Mouse (Mus musculus): ENCODE measurements around the gene Fcna. TPM values are rescaled to one million over a fixed set of nuclear protein-coding genes. Genes with fewer than 3 reads are reported as not detected.

Fcna gene
- total RNA-seq (2017), result not detected in 3 replicates

DNA sequence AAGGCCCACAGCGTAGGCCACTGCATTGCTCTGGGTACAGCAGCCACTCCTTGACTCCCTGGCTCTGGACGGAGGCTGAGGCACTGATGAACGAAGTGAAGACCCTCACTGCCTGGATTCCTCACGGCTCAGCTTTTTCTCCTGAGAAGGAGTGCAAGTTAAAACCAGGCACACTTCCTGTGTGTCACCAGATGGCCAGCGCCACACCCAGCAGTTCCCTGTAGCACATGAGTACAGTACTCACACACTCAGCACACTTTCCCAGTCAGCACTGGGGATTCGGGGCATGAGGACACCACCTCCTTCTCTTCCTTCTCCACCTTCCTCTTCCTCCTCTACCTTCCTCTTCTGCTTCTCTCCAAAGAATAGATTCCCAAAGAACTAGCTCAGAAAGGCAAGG lies at the start of gene Fcna:
Fcna (minus strand) TSS at position 220 of the 400 bp plus-strand sequence.
- ATAC-seq (replicated peaks; ENCODE audit: insufficient number of reproducible peaks, low FRiP score, low TSS enrichment, poor library complexity, severe bottlenecking), result no peak

DNA sequence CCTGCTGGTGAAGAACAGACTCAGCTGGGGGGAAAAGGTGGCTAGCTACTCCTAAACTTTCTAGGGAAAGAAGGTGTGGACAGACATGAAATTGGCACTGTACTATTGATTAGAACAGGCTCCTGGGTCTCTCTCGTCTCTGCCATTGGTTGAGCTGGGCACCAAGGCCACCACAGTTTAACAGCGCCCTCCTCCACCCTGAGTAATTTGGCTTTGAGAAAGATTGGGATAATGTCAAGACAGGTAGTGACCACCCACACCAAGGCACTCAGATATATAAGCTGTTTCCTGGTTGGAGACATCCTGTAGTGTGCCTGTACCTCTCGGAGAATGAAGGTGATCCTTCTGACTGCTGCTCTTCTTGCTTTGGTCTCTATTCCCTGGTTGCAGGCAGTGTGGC lies 48.7 kb upstream of the Fcna start, which contains the start of gene Lcn6:
Lcn6 (plus strand) TSS at position 301 of the 400 bp plus-strand sequence.
- no peak for ATAC-seq (replicated peaks; ENCODE audit: insufficient number of reproducible peaks, low FRiP score, low TSS enrichment, poor library complexity, severe bottlenecking)

DNA sequence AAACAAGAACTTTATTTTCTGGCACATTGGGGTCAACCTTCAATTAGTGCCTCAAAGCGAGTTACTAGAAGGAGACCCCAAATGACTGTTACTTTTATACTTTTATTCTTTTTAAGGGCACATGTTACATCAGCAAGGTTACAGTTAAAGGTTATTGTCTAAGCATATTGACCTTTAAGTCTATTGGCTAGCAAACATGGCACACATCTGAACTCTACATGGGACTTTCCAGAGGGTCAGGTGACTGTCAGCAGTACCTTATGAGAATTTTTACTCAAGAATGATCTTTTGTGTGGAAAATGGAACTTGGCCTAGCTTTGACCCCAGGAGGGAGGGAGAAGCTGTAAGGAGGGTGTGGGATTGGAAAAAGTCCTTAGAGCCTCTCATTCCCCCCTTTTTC lies 38.7 kb upstream of the Fcna start:
- no peak for ATAC-seq (replicated peaks; ENCODE audit: insufficient number of reproducible peaks, low FRiP score, low TSS enrichment, poor library complexity, severe bottlenecking)

DNA sequence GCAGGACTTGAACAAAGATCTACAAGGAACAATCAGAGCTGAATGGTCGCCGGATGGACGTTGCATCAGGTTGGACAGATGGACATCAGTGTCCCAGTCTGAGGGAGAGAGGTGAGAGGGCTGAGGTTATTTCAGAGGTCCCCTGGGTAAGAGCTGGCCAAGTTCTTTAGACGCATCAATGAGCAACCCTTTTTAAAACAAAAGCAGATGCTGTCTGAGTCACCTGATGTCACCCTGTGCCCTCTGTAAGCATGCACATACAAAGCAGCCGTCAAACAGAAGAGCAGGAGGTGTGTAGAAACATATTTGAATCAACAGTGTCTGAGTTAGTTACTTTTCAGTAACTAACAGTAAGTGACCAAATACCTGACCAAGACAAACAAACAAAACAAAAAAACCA lies 36.3 kb upstream of the Fcna start:
- ATAC-seq (replicated peaks; ENCODE audit: insufficient number of reproducible peaks, low FRiP score, low TSS enrichment, poor library complexity, severe bottlenecking), result no peak

DNA sequence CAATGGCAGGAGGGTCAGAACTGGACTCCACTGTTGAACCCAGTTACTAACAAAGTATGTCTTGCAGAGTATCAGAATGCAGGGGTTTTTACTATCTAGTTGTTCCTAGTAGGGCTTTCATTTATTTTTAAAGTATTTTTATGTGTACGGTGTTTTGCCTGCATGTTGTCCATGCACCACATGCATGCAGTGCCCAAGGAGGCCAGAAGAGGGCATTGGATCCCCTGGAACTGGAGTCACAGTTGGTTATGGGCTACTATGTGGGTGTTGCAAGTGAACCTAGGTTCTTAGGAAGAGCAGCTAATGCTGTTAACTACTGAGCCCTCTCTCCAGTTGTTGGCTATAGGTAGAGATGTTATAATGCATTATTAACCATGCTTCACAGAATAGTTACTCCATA lies 35.7 kb upstream of the Fcna start:
- ATAC-seq (replicated peaks; ENCODE audit: insufficient number of reproducible peaks, low FRiP score, low TSS enrichment, poor library complexity, severe bottlenecking), result no peak

DNA sequence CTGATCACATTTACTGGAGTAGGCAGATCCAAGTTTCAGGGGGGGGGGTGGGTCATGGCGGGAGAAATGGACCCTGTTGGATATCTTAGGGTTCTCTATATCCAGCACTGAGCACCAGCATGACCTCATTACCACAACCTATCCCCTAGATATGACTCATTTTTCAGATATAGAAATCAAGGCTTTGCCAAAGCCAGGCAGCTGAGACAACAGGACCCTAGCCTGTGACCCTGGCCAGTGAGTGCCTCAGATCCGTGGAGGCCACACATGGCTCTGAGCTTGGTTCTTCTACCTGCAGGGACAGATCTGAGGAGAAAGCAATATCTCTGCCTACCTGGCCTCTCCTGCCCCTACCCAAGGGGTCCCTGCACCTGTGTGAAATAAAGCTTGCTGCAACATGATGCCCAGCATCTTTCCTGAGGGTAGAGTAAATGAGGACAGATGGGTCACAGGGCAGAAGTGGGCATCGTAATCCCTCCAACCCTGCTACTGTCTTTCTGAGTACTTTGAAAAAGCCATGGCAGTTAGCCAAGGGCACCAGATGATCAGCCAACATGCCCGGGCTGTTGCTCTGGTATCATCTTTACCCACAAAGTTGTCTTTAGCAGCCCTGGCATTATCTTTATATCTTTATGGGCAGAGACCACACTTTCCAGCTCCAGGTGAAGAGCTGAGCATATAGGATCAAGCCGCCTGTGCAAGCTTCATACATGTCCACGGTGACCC lies 33.6 kb upstream of the Fcna start:
- ATAC-seq (replicated peaks; ENCODE audit: insufficient number of reproducible peaks, low FRiP score, low TSS enrichment, poor library complexity, severe bottlenecking), result no peak

DNA sequence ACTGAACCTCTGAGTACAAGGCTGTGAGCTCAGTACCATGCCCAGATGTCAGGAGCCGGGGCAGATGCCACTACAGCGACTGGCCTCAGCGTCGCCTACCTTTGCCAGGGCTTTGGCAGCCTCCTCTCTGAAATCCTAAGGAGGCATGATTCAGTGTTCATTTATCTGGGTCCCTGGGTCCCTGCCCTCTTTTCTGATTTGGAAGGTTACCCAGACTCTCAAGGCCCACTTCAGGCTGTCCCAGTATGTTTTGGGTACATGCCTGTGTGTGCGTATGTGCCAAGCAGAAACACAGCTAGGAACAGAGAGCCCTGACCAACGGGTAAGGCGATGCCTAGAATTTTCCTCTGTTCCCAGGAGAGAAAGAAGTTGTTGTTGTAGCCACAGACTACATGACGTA lies 32.4 kb upstream of the Fcna start:
- ATAC-seq (replicated peaks; ENCODE audit: insufficient number of reproducible peaks, low FRiP score, low TSS enrichment, poor library complexity, severe bottlenecking), result no peak

DNA sequence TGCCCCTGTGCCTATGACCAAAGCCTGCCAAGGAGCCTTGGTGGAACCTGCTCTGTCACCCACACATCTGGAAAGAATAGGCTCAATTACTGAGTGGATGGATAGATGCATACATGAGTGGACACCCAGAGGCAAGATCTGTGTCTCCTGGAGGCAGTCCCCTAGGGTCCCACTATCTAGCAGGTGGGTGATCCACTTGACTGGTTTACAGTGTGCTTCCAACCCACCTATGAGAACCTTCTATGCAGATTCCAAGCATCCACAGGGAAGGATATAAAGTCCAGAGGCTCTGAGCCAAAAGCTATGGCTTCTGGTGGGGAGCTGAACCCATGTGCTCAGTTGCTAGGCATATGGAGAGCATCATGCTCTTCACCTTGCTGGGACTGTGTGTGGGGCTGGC lies 29.8 kb upstream of the Fcna start, which contains the start of gene Lcn5:
Lcn5 (plus strand) TSS at position 301 of the 400 bp plus-strand sequence.
- no peak for ATAC-seq (replicated peaks; ENCODE audit: insufficient number of reproducible peaks, low FRiP score, low TSS enrichment, poor library complexity, severe bottlenecking)

DNA sequence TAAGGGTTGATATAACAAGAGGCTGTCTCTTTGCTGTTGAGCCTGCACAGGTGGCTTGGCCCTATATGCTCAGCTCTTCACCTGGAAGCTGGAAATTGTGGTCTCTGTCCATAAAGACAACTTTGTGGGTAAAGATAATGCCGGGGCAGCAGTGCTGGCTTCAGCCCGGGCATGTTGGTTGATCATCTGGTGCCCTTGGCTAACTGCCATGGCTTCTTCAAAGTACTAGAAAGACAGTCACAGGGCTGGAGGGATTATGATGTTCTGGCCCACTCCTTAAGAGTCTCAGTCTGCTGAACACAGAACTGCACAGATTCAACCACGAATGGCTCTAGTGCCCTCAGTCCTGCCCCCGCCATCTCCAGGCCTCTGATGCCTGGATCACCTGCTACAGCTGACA lies 29.4 kb upstream of the Fcna start:
- ATAC-seq (replicated peaks; ENCODE audit: insufficient number of reproducible peaks, low FRiP score, low TSS enrichment, poor library complexity, severe bottlenecking), result no peak

DNA sequence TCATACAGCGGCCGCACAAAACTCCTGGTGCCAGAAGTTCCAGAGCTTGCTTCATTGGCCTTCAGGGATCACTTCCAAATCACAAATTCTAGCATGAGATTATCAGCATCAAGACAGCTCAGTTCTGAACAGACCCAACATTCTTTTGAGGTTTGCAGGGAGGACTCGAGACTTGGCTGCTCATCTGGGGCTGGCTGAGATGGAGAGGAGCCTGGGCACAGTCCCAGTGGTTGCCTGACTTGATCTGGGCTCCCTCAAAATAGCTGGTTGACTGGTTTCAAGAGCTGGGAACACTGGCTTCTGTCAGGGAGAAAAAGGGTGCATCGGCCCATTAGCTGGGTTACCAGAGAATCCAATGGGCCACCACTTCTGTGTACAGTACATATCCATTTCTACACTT lies 28.9 kb upstream of the Fcna start:
- ATAC-seq (replicated peaks; ENCODE audit: insufficient number of reproducible peaks, low FRiP score, low TSS enrichment, poor library complexity, severe bottlenecking), result no peak

DNA sequence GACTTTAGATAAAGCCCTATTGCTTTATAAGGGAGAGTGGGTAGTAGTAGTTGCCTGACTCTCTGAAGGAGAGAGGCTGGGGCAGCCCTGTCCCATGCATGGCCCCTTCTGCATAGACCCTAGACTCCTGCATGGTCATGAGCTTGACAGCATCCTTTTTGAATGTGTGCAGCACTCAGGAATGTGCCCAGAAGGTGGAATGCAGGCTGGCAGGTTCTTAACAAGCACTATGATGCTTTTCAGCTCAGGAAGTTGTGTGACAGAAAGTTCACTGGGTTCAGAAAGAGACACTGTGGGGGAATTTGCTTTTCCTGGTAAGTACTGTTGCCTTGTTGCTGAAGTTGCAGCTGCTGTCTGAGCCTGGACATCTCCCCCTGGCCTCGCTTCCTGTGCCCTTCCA lies 26.7 kb upstream of the Fcna start:
- ATAC-seq (replicated peaks; ENCODE audit: insufficient number of reproducible peaks, low FRiP score, low TSS enrichment, poor library complexity, severe bottlenecking), result no peak

DNA sequence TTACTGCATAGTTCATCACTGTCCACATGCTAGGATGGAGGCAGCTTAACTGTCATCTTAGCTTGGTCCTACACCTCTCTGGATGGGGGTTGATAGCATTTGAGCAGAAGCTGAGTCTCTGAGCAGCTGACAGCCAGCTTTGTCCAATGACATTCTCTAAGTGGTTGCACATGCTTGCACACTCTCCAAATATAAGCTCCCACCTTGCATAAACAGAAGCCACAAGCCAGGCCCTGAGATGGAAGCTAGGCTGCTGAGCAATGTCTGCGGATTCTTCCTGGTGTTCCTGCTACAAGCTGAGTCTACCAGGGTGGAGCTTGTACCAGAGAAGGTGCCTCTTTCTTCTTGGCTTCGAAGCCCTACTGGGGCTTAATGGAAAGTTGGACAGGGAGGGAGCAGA lies 25.1 kb upstream of the Fcna start, which contains the start of gene Lcn8:
Lcn8 (plus strand) TSS at position 219 of the 400 bp plus-strand sequence.
- ATAC-seq (replicated peaks; ENCODE audit: insufficient number of reproducible peaks, low FRiP score, low TSS enrichment, poor library complexity, severe bottlenecking), result no peak

DNA sequence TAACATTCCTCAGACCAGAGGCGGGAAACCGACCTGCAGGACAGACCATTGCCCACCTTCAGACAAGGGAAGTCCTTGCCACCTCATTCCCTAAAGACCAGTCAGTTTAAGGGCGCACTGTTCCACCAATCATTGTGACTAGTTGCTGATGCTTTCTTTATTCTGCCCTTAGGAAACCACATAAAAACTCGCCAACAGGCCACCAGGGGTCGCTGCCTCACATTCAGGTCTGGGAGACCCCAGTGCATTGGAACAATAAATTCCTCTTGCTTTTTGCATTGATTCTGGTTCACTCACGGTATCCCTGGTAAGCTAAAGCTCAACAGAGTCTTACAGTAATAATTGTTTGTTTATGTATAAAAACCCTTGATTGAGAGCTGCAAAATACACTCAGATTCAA lies 12.1 kb upstream of the Fcna start:
- ATAC-seq (replicated peaks; ENCODE audit: insufficient number of reproducible peaks, low FRiP score, low TSS enrichment, poor library complexity, severe bottlenecking), result no peak

DNA sequence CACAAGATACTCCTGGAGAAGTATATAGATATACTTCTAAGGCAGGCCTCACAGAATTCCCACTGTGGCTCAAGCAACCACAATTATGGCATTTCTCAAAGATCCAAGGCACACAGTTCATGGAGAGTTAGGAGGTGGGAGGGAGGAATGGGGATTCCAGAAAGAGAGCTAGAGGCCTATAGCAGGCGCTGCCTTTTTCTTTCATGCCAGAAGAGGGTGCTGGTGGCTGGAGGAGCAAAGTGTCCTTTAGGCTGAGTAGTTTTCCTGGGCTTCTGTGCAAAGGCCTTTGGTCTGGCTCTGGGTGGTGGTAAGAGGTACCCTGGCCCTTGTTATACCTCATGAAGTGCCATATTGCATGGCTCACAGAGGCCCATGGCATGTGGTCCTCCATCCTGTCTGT lies 6.2 kb upstream of the Fcna start:
- ATAC-seq (replicated peaks; ENCODE audit: insufficient number of reproducible peaks, low FRiP score, low TSS enrichment, poor library complexity, severe bottlenecking), result no peak

DNA sequence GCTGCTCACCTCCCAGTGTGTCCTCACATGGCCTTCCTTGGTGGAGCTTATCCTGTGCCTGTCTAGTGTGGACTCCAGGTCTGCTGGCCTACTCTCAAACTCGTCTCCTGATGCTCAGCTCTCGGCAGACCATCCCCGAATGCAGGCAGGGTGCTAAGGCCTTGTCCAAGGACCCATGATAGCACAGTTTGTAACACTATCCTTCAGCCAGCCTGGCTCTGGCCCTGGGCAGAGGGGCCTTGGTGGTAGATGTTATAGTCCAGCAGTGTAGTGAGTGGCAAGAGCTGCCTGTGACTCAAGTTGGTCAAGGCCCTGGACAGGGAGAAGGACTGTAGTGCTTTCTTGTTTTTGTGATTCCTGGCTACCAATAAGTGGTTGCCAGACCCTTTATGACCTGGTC lies 5.8 kb upstream of the Fcna start:
- ATAC-seq (replicated peaks; ENCODE audit: insufficient number of reproducible peaks, low FRiP score, low TSS enrichment, poor library complexity, severe bottlenecking), result no peak

DNA sequence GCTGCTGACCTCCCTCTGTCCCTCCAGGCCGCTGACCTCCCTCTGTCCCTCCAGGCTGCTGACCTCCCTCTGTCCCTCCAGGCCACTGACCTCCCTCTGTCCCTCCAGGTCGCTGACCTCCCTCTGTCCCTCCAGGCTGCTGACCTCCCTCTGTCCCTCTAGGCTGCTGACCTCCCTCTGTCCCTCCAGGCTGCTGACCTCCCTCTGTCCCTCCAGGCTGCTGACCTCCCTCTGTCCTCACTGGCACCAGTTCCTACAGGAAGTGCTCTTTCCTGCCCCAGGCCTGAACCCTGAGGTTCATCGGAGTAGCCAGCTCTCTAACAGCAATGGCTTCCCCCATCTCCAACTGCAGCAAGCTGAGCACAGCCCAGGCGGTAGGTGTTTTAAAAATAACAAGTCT lies 908 bp upstream of the Fcna start:
- ATAC-seq (replicated peaks; ENCODE audit: insufficient number of reproducible peaks, low FRiP score, low TSS enrichment, poor library complexity, severe bottlenecking), result no peak

DNA sequence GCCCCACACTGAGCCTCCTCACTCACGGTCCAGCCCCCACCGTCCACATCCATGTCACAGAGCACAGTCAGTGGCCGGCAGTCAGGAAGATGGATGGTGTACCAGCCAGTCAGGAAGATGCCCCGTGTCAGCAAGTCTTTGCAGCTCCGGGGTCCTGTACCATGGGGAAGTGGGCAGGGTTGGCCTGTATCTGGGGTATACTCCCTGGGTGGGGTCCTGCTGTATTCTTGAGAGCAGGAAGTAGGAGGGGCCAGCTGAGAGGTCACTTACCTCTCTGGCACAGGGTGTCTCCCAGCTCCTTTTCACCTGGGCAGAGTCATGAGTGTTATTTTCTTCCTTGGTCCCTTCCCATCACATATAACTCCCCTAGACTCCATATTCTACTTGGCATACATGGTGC lies 1.8 kb downstream of the Fcna start:
- ATAC-seq (replicated peaks; ENCODE audit: insufficient number of reproducible peaks, low FRiP score, low TSS enrichment, poor library complexity, severe bottlenecking), result no peak

DNA sequence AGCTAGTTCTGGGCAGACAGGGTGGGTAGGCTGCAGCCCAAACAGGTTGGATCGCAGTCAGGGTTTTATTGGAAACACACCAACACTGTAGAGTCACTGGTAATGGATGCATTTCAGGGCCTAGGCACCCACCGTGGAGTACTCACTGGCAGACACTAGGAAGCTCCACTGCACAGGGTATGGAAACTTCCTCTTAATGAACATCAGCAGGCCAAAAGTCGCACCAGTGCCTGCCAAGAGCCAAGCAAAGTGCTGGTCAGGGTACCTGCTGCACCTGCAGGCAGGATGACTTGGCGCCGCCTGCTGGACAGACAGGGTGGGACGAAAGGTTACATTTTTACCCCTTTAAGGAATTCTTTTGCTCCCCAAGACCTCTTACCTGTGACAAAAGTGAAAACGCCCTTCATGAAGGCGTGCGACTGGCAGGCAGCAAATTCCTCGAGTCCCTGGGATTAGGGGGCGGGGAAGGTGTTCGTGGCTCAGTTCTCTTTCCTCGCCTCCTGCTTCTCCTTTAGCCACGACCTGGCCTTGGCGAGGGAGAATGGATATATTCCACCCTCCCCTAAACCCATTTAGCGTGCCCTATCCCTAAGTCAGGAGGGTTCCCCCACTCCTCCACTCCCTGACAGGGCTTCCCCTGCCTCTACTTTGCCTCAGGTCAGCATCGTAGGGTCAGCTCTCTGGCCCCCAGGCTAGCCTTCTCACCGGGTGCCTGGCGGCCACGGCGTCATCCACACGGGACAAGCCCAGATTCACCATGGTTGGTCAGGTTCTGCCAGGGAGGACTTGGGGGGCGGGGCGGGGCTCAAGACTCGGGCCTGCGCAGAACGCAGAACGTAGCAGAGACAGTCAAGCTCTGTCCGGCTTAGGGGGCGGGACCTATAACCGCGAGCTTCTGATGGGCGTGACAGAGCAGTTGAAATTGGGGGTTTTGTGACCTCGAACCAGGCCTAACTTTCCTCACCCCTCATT lies 6.3 kb downstream of the Fcna start, which contains the start of gene Tmem141:
Tmem141 (minus strand) TSS at position 777 of the 972 bp plus-strand sequence.
- ATAC-seq (replicated peaks; ENCODE audit: insufficient number of reproducible peaks, low FRiP score, low TSS enrichment, poor library complexity, severe bottlenecking), result peak; percentile 80

DNA sequence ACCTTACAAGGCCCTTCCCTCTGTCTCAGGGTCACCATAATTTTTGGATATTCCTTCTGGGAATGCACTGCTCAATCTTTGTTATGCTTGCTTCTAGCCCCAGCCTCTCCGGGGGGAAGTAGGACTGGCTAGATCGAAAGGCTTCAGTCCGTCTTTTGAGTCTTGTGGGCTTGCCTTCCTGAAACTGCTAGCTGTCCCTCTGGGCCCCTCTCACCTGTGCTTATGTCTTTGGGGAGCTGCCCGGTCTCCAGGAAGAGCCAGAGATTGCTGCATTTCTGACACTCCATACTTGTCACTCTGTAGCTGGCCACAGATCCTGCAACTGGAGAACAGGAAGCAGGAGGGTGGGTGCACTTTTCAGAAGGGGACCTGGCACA lies 7.0 kb downstream of the Fcna start:
- ATAC-seq (replicated peaks; ENCODE audit: insufficient number of reproducible peaks, low FRiP score, low TSS enrichment, poor library complexity, severe bottlenecking), result no peak

DNA sequence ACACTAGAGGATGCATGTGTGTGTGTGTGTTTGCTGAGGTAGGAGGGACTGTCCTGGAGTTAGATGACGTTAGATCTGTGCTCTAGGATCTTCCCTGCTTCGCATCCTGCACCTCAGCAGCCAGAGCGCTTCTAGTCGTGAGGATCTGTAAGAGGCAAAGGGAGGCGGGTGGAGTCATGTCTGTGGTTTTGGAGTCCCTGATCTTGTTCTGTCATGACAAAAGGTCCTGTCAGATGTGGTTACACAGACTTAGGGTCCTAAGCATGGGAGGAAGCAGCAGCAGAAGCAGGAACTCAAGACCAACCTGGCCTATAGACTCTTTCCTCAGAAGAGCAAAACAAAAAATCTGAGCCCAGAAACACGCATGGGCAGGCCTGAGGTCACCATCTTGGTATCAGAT lies 7.4 kb downstream of the Fcna start:
- no peak for ATAC-seq (replicated peaks; ENCODE audit: insufficient number of reproducible peaks, low FRiP score, low TSS enrichment, poor library complexity, severe bottlenecking)
